Mouse (Mus musculus): ENCODE data around the gene Pcca. TPM values are rescaled to one million over a fixed set of nuclear protein-coding genes. Genes with fewer than 3 reads are reported as not detected.
"Not testable (repeated sequence)": the region's sequence is repeated elsewhere in the genome, so short reads cannot be mapped to it uniquely, and the experiment has no call there.

Gene Pcca
- polyA plus RNA-seq, 1 experiment from 2014 or later = 14.8 TPM

DNA sequence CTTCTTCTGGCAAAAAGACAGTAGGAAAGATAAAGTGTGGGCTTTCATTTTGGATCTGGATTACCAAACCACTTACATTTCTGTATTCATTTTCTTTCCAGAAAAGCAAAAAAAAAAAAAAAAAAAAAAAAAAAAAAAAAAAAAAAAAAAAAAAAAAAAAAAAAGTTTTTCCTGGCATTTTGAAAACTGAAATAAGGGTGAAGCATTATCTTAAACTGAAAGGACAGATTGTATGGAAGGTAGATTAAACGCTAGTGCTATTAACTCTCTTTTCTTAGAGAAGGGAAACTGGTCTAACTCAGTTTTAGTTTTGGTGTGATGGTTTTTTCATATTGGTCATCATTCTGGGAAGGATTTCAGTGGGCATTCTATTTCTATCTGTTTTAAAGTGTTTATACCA is 42.1 kb upstream of the Pcca start:
- Histone ChIP-seq H3K27me3 (peaks cover 44% of the 10 kb centered on the region), H3K9me3 (no peaks in the 10 kb centered on the region), H3K36me3 (no peaks in the 10 kb centered on the region), H3K9ac (no peak overlapping the region), H3K4me2 (no peak overlapping the region), H3K27ac (no peak overlapping the region), H3K4me1 (peaks cover 6% of the 10 kb centered on the region), H3K4me3 (no peak overlapping the region)
- 64% methylated on average over 1 of the region's 1 CpGs for WGBS
- ATAC-seq (ENCODE audit: insufficient number of reproducible peaks, low FRiP score, low TSS enrichment, low read depth) = no peak

DNA sequence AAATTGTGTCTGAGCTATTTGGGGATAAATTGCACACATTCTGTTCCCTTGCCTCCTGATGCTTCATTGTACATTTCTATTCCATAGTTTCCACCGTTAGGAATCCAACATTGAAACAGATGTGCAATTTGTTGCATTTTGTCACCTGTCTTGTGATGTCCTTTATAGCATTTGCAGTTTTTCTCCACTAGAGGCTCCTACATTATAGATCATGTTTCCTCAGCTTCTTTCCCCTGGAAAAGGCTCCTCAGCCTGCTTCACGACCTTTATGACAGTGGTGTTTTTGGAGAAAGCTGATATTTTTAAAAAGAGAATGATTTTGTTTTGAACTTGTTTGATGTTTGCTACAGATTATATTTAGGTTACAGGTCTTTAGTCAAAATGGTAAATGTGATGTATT is 25.1 kb upstream of the Pcca start:
- 9% methylated on average over 2 of the region's 2 CpGs for WGBS
- no peak overlapping the region for H3K4me3 ChIP-seq
- no peaks in the 10 kb centered on the region for H3K4me1 ChIP-seq
- H3K27me3 ChIP-seq = 0 out of 2 replicates have a peak, but pooled peaks cover 7% of the 10 kb centered on the region
- ATAC-seq (ENCODE audit: insufficient number of reproducible peaks, low FRiP score, low TSS enrichment, low read depth) = no peak
- H3K27ac ChIP-seq = no peak overlapping the region
- no peak overlapping the region for H3K4me2 ChIP-seq
- H3K9me3 ChIP-seq = no peaks in the 10 kb centered on the region
- H3K9ac ChIP-seq = no peak overlapping the region
- H3K36me3 ChIP-seq = no peaks in the 10 kb centered on the region

- Histone ChIP-seq H3K36me3 (no peaks in the 10 kb centered on the region), H3K4me1 (no peaks in the 10 kb centered on the region), H3K9ac (no peak overlapping the region), H3K9me3 (no peaks in the 10 kb centered on the region), H3K27ac (no peak overlapping the region), H3K4me2 (no peak overlapping the region), H3K27me3 (0 out of 2 replicates have a peak, but pooled peaks cover 7% of the 10 kb centered on the region), H3K4me3 (no peak overlapping the region)
- 65% methylated on average over 3 of the region's 3 CpGs for WGBS
- no peak for ATAC-seq (ENCODE audit: insufficient number of reproducible peaks, low FRiP score, low TSS enrichment, low read depth)
Measured at GRCm38 (mm10) chr14:122511519-122511918, 22.6 kb upstream of the Pcca start.

DNA sequence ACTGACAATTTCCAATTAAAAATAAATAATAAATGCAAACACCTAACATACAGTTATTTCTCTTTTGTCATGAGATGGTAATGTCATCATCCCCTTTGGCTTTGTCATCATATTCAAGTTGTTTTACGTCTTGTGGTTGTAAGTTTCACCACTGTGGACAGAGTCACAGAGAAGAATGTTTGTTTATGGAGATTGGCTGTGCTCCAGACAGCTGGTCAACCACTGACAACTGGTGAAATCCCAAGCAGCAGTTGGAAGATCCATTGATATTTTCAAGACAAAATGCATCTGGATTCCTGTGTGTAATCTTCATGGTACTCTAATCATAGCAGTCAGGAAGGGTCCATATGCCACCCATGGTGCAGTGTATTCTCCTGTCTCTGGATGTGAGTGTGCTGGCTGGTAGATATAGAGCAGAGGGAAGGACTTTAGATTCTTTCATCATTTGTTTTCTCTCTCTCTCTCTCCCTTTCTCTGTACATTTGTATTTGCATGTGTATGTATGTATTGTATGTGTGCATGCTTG is 20.6 kb upstream of the Pcca start:
- Histone ChIP-seq H3K36me3 (no peaks in the 10 kb centered on the region), H3K4me2 (no peak overlapping the region), H3K9me3 (no peaks in the 10 kb centered on the region), H3K4me3 (no peak overlapping the region), H3K27ac (no peak overlapping the region), H3K9ac (no peak overlapping the region), H3K27me3 (0 out of 2 replicates have a peak, but pooled peaks cover 7% of the 10 kb centered on the region), H3K4me1 (no peaks in the 10 kb centered on the region)
- 45% methylated on average over 1 of the region's 1 CpGs for WGBS
- ATAC-seq (ENCODE audit: insufficient number of reproducible peaks, low FRiP score, low TSS enrichment, low read depth) = no peak

DNA sequence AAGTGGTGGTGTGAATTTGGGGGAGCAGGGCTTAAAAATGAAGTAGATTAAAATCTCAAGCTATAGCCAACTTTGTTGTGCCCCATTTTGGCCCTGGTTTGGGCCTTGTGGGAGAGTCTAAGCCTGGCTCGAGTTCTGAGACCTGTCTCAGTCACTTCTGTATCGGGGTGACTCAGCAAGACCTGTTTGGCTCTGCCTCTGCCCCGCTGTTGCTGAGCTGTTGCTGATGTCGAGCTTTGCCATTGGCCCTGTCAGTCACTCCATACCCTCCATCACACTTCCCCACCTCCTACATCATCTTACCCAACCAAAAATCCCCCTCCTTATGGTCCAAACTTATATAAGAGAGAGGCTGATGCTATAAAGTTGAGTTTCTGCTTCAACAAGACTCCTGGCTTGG is 5.6 kb upstream of the Pcca start:
- no peak overlapping the region for H3K9ac ChIP-seq
- H3K36me3 ChIP-seq = no peaks in the 10 kb centered on the region
- H3K9me3 ChIP-seq = no peaks in the 10 kb centered on the region
- H3K4me1 ChIP-seq = no peaks in the 10 kb centered on the region
- no peak overlapping the region for H3K4me3 ChIP-seq
- no peak overlapping the region for H3K4me2 ChIP-seq
- no peaks in the 10 kb centered on the region for H3K27me3 ChIP-seq
- 84% methylated on average over 4 of the region's 4 CpGs for WGBS
- no peak for ATAC-seq (ENCODE audit: insufficient number of reproducible peaks, low FRiP score, low TSS enrichment, low read depth)
- no peak overlapping the region for H3K27ac ChIP-seq

GRCm38 (mm10) chr14:122535986-122536385 is 1.9 kb downstream of the Pcca start:
- Histone ChIP-seq H3K4me3 (no peak overlapping the region), H3K27me3 (no peaks in the 10 kb centered on the region), H3K27ac (no peak overlapping the region), H3K9ac (no peak overlapping the region), H3K4me2 (no peak overlapping the region), H3K4me1 (peaks cover 5% of the 10 kb centered on the region; the same call in 1 of the 2 replicates), H3K36me3 (no peaks in the 10 kb centered on the region), H3K9me3 (no peaks in the 10 kb centered on the region)
- no peak for ATAC-seq (ENCODE audit: insufficient number of reproducible peaks, low FRiP score, low TSS enrichment, low read depth)
- 88% methylated on average over 1 of the region's 1 CpGs for WGBS

GRCm38 (mm10) chr14:122548421-122548820 is 14.3 kb downstream of the Pcca start:
- WGBS = 91% methylated on average over 1 of the region's 1 CpGs

GRCm38 (mm10) chr14:122548905-122549304 is 14.8 kb downstream of the Pcca start:
- Histone ChIP-seq H3K9me3 (no peaks in the 10 kb centered on the region), H3K9ac (no peak overlapping the region), H3K4me2 (no peak overlapping the region), H3K27me3 (no peaks in the 10 kb centered on the region), H3K4me3 (no peak overlapping the region), H3K27ac (no peak overlapping the region), H3K36me3 (peaks cover 3% of the 10 kb centered on the region; the same call in 1 of the 2 replicates), H3K4me1 (no peaks in the 10 kb centered on the region)
- WGBS = 74% methylated on average over 1 of the region's 1 CpGs
- ATAC-seq (ENCODE audit: insufficient number of reproducible peaks, low FRiP score, low TSS enrichment, low read depth) = no peak

More at GRCm38 (mm10) chr14:122548421-122548820, 14.3 kb downstream of the Pcca start:
- Histone ChIP-seq H3K27me3 (no peaks in the 10 kb centered on the region), H3K4me1 (no peaks in the 10 kb centered on the region), H3K9me3 (no peaks in the 10 kb centered on the region), H3K36me3 (peaks cover 3% of the 10 kb centered on the region; the same call in 1 of the 2 replicates), H3K4me3 (no peak overlapping the region), H3K27ac (no peak overlapping the region), H3K9ac (no peak overlapping the region), H3K4me2 (no peak overlapping the region)
- no peak for ATAC-seq (ENCODE audit: insufficient number of reproducible peaks, low FRiP score, low TSS enrichment, low read depth)

GRCm38 (mm10) chr14:122552761-122553445 is 18.8 kb downstream of the Pcca start:
- Histone ChIP-seq H3K4me1 (no peaks in the 10 kb centered on the region), H3K27ac (no peak overlapping the region), H3K36me3 (peaks cover 3% of the 10 kb centered on the region; the same call in 1 of the 2 replicates), H3K4me3 (no peak overlapping the region), H3K27me3 (no peaks in the 10 kb centered on the region), H3K9ac (no peak overlapping the region), H3K9me3 (no peaks in the 10 kb centered on the region), H3K4me2 (no peak overlapping the region)
- WGBS = 62% methylated on average over 7 of the region's 7 CpGs
- ATAC-seq (ENCODE audit: insufficient number of reproducible peaks, low FRiP score, low TSS enrichment, low read depth) = no peak

GRCm38 (mm10) chr14:122557353-122557752 is 23.2 kb downstream of the Pcca start:
- H3K9me3 ChIP-seq = no peaks in the 10 kb centered on the region
- no peak overlapping the region for H3K9ac ChIP-seq
- no peaks in the 10 kb centered on the region for H3K4me1 ChIP-seq
- H3K27me3 ChIP-seq = no peaks in the 10 kb centered on the region
- 86% methylated on average over 9 of the region's 9 CpGs for WGBS
- H3K36me3 ChIP-seq = no peaks in the 10 kb centered on the region
- ATAC-seq (ENCODE audit: insufficient number of reproducible peaks, low FRiP score, low TSS enrichment, low read depth) = no peak
- H3K4me3 ChIP-seq = no peak overlapping the region
- no peak overlapping the region for H3K27ac ChIP-seq
- H3K4me2 ChIP-seq = no peak overlapping the region

DNA sequence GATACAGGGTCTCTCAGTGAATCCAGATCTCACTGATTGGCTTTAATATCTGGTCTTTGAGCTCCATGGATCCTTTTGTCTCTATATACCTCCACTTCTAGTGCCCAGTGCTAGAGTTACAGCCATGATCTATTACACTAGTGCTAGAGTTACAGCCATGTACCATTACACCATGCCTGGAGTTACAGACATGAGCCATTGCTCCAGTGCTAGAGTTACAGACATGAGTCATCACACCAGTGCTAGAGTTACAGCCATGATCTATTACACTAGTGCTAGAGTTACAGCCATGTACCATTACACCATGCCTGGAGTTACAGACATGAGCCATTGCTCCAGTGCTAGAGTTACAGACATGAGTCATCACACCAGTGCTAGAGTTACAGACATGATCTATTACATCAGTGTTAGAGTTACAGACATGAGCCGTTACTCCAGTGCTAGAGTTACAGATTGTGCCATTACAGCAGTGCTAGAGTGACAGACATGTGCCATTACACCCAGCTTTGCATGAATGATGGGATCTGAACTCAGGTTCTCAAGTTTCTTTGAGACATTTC is 26.8 kb downstream of the Pcca start:
- not testable (repeated sequence) for H3K36me3 ChIP-seq; H3K27ac ChIP-seq; H3K9me3 ChIP-seq; ATAC-seq (ENCODE audit: insufficient number of reproducible peaks, low FRiP score, low TSS enrichment, low read depth); H3K9ac ChIP-seq; H3K4me1 ChIP-seq; H3K4me2 ChIP-seq; H3K4me3 ChIP-seq; H3K27me3 ChIP-seq
- 65% methylated on average over 1 of the region's 1 CpGs for WGBS

- ATAC-seq (ENCODE audit: insufficient number of reproducible peaks, low FRiP score, low TSS enrichment, low read depth) = no peak
- no peaks in the 10 kb centered on the region for H3K4me1 ChIP-seq
- no peak overlapping the region for H3K27ac ChIP-seq
- H3K27me3 ChIP-seq = no peaks in the 10 kb centered on the region
- no peaks in the 10 kb centered on the region for H3K9me3 ChIP-seq
- WGBS = 84% methylated on average over 9 of the region's 9 CpGs
- H3K4me3 ChIP-seq = no peak overlapping the region
- no peak overlapping the region for H3K9ac ChIP-seq
- H3K36me3 ChIP-seq = no peaks in the 10 kb centered on the region
- H3K4me2 ChIP-seq = no peak overlapping the region
Measured at GRCm38 (mm10) chr14:122570862-122571261, 36.7 kb downstream of the Pcca start.

Data from limb, embryonic 15.5 days (tissue).